Mouse (Mus musculus): ENCODE data around the gene Zfp160.
"Not testable (repeated sequence)": the region's sequence is repeated elsewhere in the genome, so short reads cannot be mapped to it uniquely, and the experiment has no call there.

The Zfp160 gene

GRCm38 (mm10) chr17:21008382-21009331 lies at the start of gene Zfp160:
TSS of gene Zfp160 (plus strand) at chr17:21008903.
- peak; percentile 90 to 97 for DNase-seq (ENCODE audit: inconsistent age in 2 of 2, low spot score in 1 of 2)

GRCm38 (mm10) chr17:20960386-20960785 lies 48.3 kb upstream of the Zfp160 start:
- no peak for DNase-seq (ENCODE audit: inconsistent age in 2 of 2, low spot score in 1 of 2)

GRCm38 (mm10) chr17:20965421-20965820 lies 43.3 kb upstream of the Zfp160 start:
- DNase-seq (ENCODE audit: inconsistent age in 2 of 2, low spot score in 1 of 2) = peak in 1 of 2 experiments; percentile 24

GRCm38 (mm10) chr17:20966681-20967080 lies 42.0 kb upstream of the Zfp160 start:
- DNase-seq (ENCODE audit: inconsistent age in 2 of 2, low spot score in 1 of 2) = peak in 1 of 2 experiments; percentile 55

- DNase-seq (ENCODE audit: inconsistent age in 2 of 2, low spot score in 1 of 2) = no peak
Measured at GRCm38 (mm10) chr17:20993716-20994115, 15.0 kb upstream of the Zfp160 start.

GRCm38 (mm10) chr17:20996364-20996763 lies 12.3 kb upstream of the Zfp160 start, which contains the start of gene Vmn1r233:
TSS of gene Vmn1r233 (minus strand) at chr17:20996464.
- no peak for DNase-seq (ENCODE audit: inconsistent age in 2 of 2, low spot score in 1 of 2)

- peak; percentile 7 to 55 for DNase-seq (ENCODE audit: inconsistent age in 2 of 2, low spot score in 1 of 2)
Measured at GRCm38 (mm10) chr17:21009726-21010125, 1.0 kb downstream of the Zfp160 start.

- DNase-seq (ENCODE audit: inconsistent age in 2 of 2, low spot score in 1 of 2) = no peak
Measured at GRCm38 (mm10) chr17:21018410-21019080, 9.8 kb downstream of the Zfp160 start.

- not testable (repeated sequence) for DNase-seq (ENCODE audit: inconsistent age in 2 of 2, low spot score in 1 of 2)
Measured at GRCm38 (mm10) chr17:21048020-21048419, 39.3 kb downstream of the Zfp160 start.

GRCm38 (mm10) chr17:21050901-21051300 lies 42.2 kb downstream of the Zfp160 start:
- DNase-seq (ENCODE audit: inconsistent age in 2 of 2, low spot score in 1 of 2) = no peak

GRCm38 (mm10) chr17:21051341-21051740 lies 42.6 kb downstream of the Zfp160 start:
- not testable (repeated sequence) for DNase-seq (ENCODE audit: inconsistent age in 2 of 2, low spot score in 1 of 2)

- DNase-seq (ENCODE audit: inconsistent age in 2 of 2, low spot score in 1 of 2) = not testable (repeated sequence)
Measured at GRCm38 (mm10) chr17:21051919-21052318, 43.2 kb downstream of the Zfp160 start.

- DNase-seq (ENCODE audit: inconsistent age in 2 of 2, low spot score in 1 of 2) = no peak
Measured at GRCm38 (mm10) chr17:21053267-21053666, 44.6 kb downstream of the Zfp160 start.

- not testable (repeated sequence) for DNase-seq (ENCODE audit: inconsistent age in 2 of 2, low spot score in 1 of 2)
Measured at GRCm38 (mm10) chr17:21055111-21055510, 46.4 kb downstream of the Zfp160 start.

- no peak for DNase-seq (ENCODE audit: inconsistent age in 2 of 2, low spot score in 1 of 2)
Measured at GRCm38 (mm10) chr17:21065501-21065900, 56.8 kb downstream of the Zfp160 start.

- DNase-seq (ENCODE audit: inconsistent age in 2 of 2, low spot score in 1 of 2) = no peak
Measured at GRCm38 (mm10) chr17:21067036-21067435, 58.3 kb downstream of the Zfp160 start.

- not testable (repeated sequence) for DNase-seq (ENCODE audit: inconsistent age in 2 of 2, low spot score in 1 of 2)
Measured at GRCm38 (mm10) chr17:21069443-21069842, 60.7 kb downstream of the Zfp160 start.

GRCm38 (mm10) chr17:21070971-21071370 lies 62.3 kb downstream of the Zfp160 start:
- not testable (repeated sequence) for DNase-seq (ENCODE audit: inconsistent age in 2 of 2, low spot score in 1 of 2)
